Mouse (Mus musculus): ENCODE measurements around the gene Foxe3. TPM values are rescaled to one million over a fixed set of nuclear protein-coding genes. Genes with fewer than 3 reads are reported as not detected.

The Foxe3 gene
- polyA plus RNA-seq, 1 experiment from 2014 or later: not detected

DNA sequence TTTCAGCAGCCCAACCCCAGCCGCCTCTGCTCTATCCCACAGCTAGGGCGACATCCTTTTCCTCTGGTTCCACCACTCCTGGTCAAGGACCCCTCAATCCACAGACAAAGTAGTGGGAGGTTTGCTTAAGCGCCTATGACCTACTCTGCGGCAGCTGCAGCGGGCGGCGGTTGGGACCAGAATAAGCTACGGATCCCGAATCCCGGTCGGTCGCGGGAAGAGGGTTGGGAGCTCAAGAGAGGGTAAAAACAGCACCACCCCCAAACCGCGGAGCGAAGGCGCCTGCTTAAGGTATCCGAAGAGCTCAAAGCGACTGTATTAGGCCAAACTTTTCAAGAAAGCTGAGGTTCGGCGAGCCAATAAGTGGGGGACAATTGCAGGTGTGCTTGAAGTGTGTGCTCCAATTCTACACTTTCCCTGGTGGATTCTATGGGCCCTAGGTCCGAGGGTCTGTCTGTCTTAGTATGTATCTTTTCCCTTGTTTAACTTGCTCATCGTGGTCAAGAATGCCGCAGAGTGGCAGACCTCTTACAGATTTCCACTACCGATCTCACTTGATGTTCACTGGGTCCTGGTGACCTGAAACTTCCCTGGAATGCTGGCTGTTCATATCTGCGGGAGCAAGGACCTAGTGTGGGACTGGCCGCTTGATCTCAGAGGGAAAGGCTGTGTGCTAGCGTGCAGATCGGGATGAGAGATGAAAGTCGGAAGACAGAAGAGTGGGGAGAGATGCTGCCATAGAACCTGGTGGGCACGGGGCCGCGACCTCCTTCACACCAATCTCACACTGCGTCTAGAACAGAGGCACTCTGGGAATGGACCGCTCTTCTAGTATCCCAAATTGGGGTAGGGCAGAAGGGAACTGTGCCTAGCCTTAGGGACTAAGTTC is 12.9 kb downstream of the Foxe3 start:
- WGBS: 15% methylated on average over 35 of the region's 35 CpGs
- no peak for ATAC-seq (replicated peaks; ENCODE audit: low FRiP score)
- H3K4me2 ChIP-seq: peak overlapping the region; percentile 47
- peaks cover 54% of the 10 kb centered on the region for H3K4me1 ChIP-seq
- peaks cover 80% of the 10 kb centered on the region for H3K27me3 ChIP-seq
- H3K4me3 ChIP-seq (replicated peaks): peak overlapping the region; percentile 25
- H3K9me3 ChIP-seq (replicated peaks): no peaks in the 10 kb centered on the region
- no peaks in the 10 kb centered on the region for H3K36me3 ChIP-seq
- H3K27ac ChIP-seq: no peak overlapping the region
- H3K9ac ChIP-seq: no peak overlapping the region; the same call in 1 of the 2 replicates

DNA sequence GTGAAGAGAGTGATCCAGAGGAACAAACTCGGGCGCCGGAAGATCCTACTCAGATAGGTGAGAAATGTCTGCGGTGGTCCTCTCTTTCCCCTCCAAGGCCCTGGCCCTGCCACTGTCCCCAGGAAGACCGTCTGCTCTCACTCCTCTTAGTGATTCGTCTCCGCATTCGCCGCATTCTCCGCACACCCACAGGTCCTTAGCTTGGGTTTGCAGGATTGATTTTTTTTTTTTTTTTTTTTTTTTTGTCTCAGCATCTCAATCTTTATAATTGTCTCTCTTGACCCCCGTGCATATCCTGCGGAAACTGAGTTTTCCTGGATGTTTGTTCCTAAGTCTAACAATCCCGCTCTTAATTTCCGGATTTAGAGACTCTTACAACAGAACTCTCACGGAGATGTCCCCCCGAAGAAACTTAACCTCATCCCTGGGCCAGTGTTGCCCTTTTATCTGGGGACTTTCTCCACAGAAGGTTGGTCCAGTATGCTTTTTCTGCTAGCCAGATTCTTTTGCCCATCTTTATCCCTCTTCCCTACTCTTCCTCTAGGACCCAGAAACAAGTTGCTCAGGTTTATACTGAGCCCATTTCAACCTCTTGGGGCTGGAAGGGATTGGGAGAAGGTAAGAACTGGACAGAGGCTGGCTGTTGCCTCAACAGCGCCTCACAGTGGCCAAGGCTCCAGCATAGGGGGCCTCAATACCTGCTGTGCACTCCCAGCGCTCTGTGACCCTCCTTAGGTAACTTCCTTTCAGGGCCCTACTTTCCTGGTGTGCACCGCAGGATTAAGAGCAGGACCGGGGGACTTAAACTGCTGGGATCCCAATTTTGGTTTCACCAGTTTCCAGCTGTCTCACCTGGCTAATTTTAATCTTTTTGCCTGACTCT is 16.0 kb downstream of the Foxe3 start:
- ATAC-seq (replicated peaks; ENCODE audit: low FRiP score): 0 out of 2 replicates have a peak, but pooled peaks have one; percentile 16

DNA sequence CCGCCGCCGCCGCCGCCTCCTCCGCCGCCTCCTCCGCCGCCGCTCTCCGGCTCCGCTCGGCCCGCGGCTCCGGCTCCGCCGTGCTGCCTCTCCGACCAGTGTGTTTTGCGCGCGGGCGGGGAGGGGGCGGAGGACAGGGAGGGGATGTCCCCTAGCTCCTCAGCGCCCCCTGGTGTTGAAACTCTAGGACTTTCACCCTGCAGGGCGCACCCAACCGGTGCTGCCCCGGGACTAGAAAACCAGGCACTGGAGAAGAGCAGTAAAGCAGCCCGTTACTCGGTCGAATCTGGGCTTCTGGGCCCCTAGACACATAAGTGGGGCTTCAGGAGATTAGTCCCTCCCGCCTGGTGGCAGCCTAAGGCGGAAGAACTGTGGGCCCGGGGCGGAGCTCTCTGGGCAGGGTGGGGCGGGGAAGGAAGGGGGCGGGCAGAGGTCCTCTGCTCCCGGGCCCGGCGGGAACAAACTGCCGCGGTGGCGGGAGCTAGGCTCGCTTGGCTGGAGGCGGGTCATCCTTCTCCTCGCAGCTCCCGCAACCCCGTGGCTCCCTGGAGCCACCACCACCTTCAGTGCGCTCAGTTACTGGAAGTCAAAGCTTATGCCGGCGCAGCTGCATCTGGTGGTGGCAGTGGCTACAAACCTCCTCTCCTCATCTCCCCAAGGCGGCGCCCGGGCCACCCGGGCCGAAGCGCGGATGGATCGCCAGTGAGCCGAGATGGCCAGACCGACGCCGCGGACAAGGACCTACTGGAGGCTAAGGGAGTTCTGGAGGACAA is 16.8 kb downstream of the Foxe3 start, which contains the start of gene Foxd2:
Gene Foxd2, minus strand, starts transcription at position 45 of the 773 bp plus-strand sequence.
- Histone ChIP-seq H3K36me3 (no peaks in the 10 kb centered on the region), H3K27ac (peak within 1 kb of the TSS; percentile 93), H3K27me3 (peaks cover 88% of the 10 kb centered on the region), H3K4me3 (replicated peaks) (peak within 1 kb of the TSS; percentile 62), H3K4me2 (peak within 1 kb of the TSS; percentile 88), H3K9ac (peak within 1 kb of the TSS; percentile 65), H3K4me1 (peaks cover 74% of the 10 kb centered on the region), H3K9me3 (replicated peaks) (no peaks in the 10 kb centered on the region)
- under 1% methylated on average over 61 of the region's 64 CpGs for WGBS
- peak; percentile 91 for ATAC-seq (replicated peaks; ENCODE audit: low FRiP score)

More for the DNA sequence above, 16.0 kb downstream of the Foxe3 start:
- H3K9me3 ChIP-seq (replicated peaks): no peaks in the 10 kb centered on the region
- peak overlapping the region; percentile 53 for H3K9ac ChIP-seq
- H3K27ac ChIP-seq: peak overlapping the region; percentile 93
- peaks cover 70% of the 10 kb centered on the region for H3K4me1 ChIP-seq
- H3K27me3 ChIP-seq: peaks cover 89% of the 10 kb centered on the region
- 2% methylated on average over 20 of the region's 20 CpGs for WGBS
- H3K4me3 ChIP-seq (replicated peaks): peak overlapping the region; percentile 62
- H3K36me3 ChIP-seq: no peaks in the 10 kb centered on the region
- H3K4me2 ChIP-seq: peak overlapping the region; percentile 88

DNA sequence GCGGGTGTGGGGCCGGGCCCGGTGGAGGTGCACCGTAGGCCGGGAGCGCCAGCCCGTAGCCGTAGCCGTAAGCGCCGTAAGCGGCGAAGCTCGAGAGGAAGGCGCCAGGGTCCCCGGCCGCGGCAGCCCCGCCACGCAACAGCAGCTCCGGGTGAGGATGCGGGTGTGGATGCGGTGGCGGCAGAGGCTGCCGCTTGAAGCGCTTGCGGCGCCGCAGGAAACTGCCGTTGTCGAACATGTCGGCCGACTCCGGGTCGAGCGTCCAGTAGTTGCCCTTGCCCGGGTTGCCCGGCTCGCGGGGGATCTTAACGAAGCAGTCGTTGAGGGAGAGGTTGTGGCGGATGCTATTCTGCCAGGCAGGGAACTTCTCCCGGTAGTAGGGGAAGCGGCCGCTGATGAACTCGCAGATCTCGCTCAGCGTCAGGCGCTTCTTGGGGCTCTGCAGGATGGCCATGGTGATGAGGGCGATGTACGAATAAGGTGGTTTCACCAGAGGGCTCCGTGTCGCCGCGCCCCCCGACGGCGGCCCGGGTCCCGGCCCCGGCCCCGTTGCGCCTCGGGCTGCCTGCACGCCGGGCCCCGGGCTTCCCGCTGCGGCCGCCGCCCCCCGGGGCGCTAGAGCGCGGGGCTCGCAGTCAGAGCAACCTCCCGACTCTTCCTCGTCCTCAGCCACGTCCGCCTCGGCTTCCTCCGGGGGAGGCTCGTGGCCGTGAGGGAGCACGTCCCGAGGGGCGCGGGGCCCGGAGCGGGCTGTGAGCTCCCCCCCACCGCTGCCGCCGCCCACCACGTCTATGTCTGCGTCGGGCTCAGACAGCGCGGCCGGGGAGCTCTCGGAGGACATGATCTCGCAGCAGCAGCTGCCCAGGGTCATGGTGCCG is 17.6 kb downstream of the Foxe3 start:
- H3K27ac ChIP-seq: peak overlapping the region; percentile 93
- under 1% methylated on average over 100 of the region's 103 CpGs for WGBS
- peaks cover 70% of the 10 kb centered on the region for H3K4me1 ChIP-seq
- peak overlapping the region; percentile 65 for H3K9ac ChIP-seq
- peak overlapping the region; percentile 88 for H3K4me2 ChIP-seq
- peak; percentile 1; the same call in 1 of the 2 replicates for ATAC-seq (replicated peaks; ENCODE audit: low FRiP score)
- no peaks in the 10 kb centered on the region for H3K36me3 ChIP-seq
- peak overlapping the region; percentile 62 for H3K4me3 ChIP-seq (replicated peaks)
- peaks cover 87% of the 10 kb centered on the region for H3K27me3 ChIP-seq
- no peaks in the 10 kb centered on the region for H3K9me3 ChIP-seq (replicated peaks)

DNA sequence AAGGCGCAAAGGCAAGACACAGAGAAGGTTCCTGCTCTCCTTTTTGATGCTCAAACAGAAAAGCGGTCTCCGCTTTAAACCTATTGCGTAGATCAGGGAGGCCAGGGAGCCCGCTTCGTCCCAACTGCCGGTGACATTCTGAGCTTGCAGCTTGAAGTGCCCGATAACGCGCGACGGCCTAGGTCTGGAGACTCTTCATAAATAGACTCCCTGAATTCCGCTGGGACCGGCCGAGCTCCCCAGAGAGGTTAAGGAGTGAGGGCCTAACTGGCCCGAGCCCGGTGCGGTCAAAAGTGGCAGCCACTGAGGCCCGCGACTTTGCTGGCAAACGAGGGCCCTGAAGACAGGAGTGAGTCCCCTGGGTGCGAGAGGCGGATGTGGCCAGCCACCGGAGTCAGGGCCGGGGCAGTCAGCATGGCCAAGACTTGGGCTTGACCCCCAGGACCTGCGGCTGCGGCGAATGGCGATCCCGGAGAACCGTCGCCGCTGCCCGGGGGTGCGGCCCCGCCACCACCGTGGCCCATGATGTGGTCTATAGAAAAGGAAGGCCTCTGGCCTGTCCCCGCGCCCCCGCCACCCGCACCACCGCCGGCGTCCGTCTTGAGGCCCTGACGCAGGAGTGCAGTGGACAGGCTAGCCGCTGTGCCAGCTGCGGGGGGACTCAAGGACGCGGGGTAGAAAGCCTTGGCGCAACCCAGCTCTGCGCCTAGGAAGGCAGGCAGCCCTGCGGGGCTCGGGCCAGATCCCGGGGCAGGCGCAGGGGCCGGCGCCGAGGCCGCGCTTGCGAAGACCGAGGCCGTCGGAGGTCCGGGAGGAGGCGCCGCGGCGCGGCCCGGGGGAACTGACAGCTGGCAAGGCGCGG is 18.5 kb downstream of the Foxe3 start:
- Histone ChIP-seq H3K9ac (peak overlapping the region; percentile 65), H3K4me3 (replicated peaks) (peak overlapping the region; percentile 62), H3K4me2 (peak overlapping the region; percentile 88), H3K9me3 (replicated peaks) (no peaks in the 10 kb centered on the region), H3K36me3 (no peaks in the 10 kb centered on the region), H3K27ac (peak overlapping the region; percentile 93), H3K27me3 (peaks cover 86% of the 10 kb centered on the region), H3K4me1 (peaks cover 70% of the 10 kb centered on the region)
- no peak for ATAC-seq (replicated peaks; ENCODE audit: low FRiP score)
- 2% methylated on average over 74 of the region's 74 CpGs for WGBS

DNA sequence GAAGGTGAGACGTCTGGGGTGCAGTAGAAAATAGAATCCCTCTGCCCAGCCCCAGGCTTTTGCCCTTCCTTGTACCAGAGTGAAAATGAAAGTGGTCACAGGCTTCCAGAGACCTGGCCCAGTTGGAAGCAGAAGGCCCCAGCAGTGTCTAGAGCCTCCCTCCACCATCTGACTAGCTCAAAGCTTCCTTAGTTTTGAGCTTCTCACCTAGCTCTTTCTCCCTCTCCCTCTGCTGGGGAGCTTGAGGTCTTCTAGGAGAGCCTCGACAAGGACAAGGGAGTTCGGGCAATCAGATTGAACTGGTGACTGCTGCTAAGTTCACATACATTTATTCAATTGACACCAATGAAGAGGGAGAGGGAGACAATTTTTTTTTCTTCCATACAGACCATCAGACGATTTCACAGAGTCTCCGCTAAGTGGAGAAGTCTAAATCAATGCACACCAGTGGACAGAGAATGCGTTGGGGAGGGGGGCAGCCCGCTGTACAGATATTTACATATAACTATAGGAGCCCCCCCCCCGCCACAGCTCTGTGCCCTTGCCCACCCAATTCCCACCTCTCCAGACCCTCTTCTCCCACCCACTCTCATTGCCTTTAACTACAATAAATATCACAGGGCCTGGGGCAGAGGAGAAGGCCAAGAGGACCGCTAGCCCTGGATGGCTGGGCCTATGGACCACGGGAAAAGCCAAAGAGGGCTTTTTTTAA is 19.7 kb downstream of the Foxe3 start:
- Histone ChIP-seq H3K4me1 (peaks cover 72% of the 10 kb centered on the region), H3K4me2 (peak overlapping the region; percentile 88), H3K9ac (peak overlapping the region; percentile 65), H3K27ac (peak overlapping the region; percentile 60), H3K4me3 (replicated peaks) (peak overlapping the region; percentile 62), H3K27me3 (peaks cover 87% of the 10 kb centered on the region), H3K36me3 (no peaks in the 10 kb centered on the region), H3K9me3 (replicated peaks) (no peaks in the 10 kb centered on the region)
- 31% methylated on average over 10 of the region's 10 CpGs for WGBS
- ATAC-seq (replicated peaks; ENCODE audit: low FRiP score): no peak

DNA sequence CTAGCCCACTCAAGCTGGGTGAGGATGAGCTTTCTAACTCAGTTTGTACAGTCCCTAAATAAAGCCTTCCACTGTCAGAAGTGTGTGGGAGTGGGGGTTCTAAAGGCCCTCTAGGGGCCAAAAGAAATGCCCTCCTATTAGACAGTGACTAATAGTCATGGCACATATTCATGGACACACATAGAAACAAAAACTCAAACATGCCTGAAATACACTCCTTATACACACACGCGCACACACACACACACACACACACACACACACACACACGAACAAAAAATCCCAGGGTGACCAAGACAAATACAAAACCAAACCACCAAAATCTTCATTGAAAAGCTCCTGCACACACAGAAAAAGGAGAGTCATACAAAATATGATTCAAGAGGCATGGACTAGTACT is 20.3 kb downstream of the Foxe3 start:
- H3K4me1 ChIP-seq: peaks cover 69% of the 10 kb centered on the region
- H3K9ac ChIP-seq: peak overlapping the region; percentile 29; the same call in 1 of the 2 replicates
- no peaks in the 10 kb centered on the region for H3K36me3 ChIP-seq
- no peaks in the 10 kb centered on the region for H3K9me3 ChIP-seq (replicated peaks)
- 50% methylated on average over 3 of the region's 3 CpGs for WGBS
- peak overlapping the region; percentile 32; the same call in 1 of the 2 replicates for H3K27ac ChIP-seq
- peak overlapping the region; percentile 88 for H3K4me2 ChIP-seq
- no peak for ATAC-seq (replicated peaks; ENCODE audit: low FRiP score)
- H3K4me3 ChIP-seq (replicated peaks): peak overlapping the region; percentile 62
- peaks cover 87% of the 10 kb centered on the region for H3K27me3 ChIP-seq

DNA sequence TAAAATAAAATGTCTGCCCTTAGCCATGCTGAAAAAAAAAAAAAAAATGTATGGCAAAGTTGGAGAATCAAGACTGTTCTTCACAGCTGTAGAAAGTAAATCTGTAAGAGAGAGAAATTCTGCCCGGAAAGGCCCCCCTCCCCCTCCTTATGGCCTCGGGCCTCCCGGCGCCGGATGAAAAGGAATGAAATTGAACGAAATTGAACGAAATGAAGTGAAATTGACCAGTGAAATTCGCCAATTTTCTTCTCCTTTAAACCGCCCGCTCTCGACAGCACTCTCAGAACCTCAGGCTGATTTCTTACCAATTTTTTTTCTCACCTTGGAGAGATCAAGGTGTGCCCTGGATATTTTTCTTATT is 22.4 kb downstream of the Foxe3 start:
- Histone ChIP-seq H3K36me3 (no peaks in the 10 kb centered on the region), H3K9me3 (replicated peaks) (no peaks in the 10 kb centered on the region), H3K4me2 (peak overlapping the region; percentile 88), H3K27me3 (peaks cover 97% of the 10 kb centered on the region), H3K9ac (no peak overlapping the region), H3K27ac (peak overlapping the region; percentile 66), H3K4me3 (replicated peaks) (peak overlapping the region; percentile 49), H3K4me1 (peaks cover 50% of the 10 kb centered on the region)
- WGBS: 19% methylated on average over 11 of the region's 11 CpGs
- ATAC-seq (replicated peaks; ENCODE audit: low FRiP score): no peak

DNA sequence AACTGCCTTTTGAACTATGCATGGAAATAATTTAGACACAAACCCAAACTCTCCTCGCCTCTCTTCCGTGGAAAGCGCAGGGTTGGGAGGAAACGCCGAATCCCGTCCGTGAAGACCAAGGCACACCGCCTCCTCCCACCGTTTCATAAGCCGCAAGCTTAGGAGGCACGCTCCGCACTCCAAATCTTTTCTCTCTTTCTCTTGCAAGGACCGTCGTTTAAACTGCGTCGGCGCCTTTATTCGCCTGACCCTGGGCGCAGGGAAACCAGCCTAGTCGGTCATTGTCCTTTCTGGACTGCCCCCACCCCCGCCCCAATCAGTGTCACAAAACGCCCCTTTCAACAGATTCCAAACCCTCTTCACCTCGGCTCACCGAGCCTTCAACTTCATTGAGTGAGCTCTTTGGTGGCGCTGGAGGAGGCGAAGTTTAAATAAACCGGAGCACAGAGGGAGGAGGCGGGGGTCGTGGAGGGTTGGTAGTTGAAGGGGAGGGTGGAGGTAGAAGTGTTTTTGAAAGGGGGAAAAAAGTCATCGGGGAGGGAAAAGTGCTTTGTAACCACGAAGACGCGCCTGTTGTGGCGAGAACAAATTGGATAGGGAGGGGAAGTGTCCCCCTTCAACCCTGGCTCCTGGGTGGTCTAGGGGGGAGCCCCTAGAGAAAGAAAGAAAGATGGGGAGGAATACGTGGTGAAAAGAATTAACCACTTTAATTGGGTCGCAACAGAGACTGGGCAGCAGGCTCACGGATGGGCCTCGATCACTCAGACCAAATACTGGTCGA is 23.0 kb downstream of the Foxe3 start:
- peak overlapping the region; percentile 42; the same call in 1 of the 2 replicates for H3K9ac ChIP-seq
- peaks cover 45% of the 10 kb centered on the region for H3K4me1 ChIP-seq
- peak overlapping the region; percentile 66 for H3K27ac ChIP-seq
- peaks cover 97% of the 10 kb centered on the region for H3K27me3 ChIP-seq
- H3K9me3 ChIP-seq (replicated peaks): no peaks in the 10 kb centered on the region
- no peaks in the 10 kb centered on the region for H3K36me3 ChIP-seq
- H3K4me2 ChIP-seq: peak overlapping the region; percentile 88
- 5% methylated on average over 39 of the region's 39 CpGs for WGBS
- no peak for ATAC-seq (replicated peaks; ENCODE audit: low FRiP score)
- peak overlapping the region; percentile 49 for H3K4me3 ChIP-seq (replicated peaks)

Data from kidney, embryonic 15.5 days (tissue).